Mouse (Mus musculus) liver, embryonic 12.5 days (tissue): ENCODE results near the gene Smpd3. TPM values are rescaled to one million over a fixed set of nuclear protein-coding genes. Genes with fewer than 3 reads are reported as not detected.

Experiments used
- ATAC-seq: fragments of 200-750 bp; cut with Nextera tagmentation; 2 replicates; pipeline ENCODE4 v1.8.0; 2017; ENCODE audit warnings: moderate number of reproducible peaks, mild to moderate bottlenecking, moderate library complexity
- H3K27ac ChIP-seq: fragments of 300-500 bp; sonication (generic); 2 replicates; pipeline ENCODE4 v1.5.1; 2016; ENCODE audit warnings: mild to moderate bottlenecking
- H3K27me3 ChIP-seq: fragments of 300-500 bp; sonication (generic); replicated peaks from 2 replicates; pipeline ENCODE4 v1.6.1; 2016; ENCODE audit warnings: mild to moderate bottlenecking, moderate library complexity
- H3K36me3 ChIP-seq: fragments of 300-500 bp; sonication (generic); 2 replicates; pipeline ENCODE4 v1.6.1; 2016; ENCODE audit warnings: mild to moderate bottlenecking, moderate library complexity
- H3K4me1 ChIP-seq: fragments of 300-500 bp; sonication (generic); 2 replicates; pipeline ENCODE4 v1.6.1; 2016
- H3K4me2 ChIP-seq: fragments of 300-500 bp; sonication (generic); 2 replicates; pipeline ENCODE4 v1.6.1; 2016; ENCODE audit warnings: mild to moderate bottlenecking, moderate library complexity
- H3K4me3 ChIP-seq: fragments of 300-500 bp; sonication (generic); 2 replicates; pipeline ENCODE4 v1.5.1; 2016; ENCODE audit warnings: mild to moderate bottlenecking, moderate library complexity
- H3K9ac ChIP-seq: fragments of 300-500 bp; sonication (generic); 2 replicates; pipeline ENCODE4 v1.6.1; 2016; ENCODE audit warnings: mild to moderate bottlenecking, moderate library complexity
- H3K9me3 ChIP-seq: fragments of 300-500 bp; sonication (generic); replicated peaks from 2 replicates; pipeline ENCODE4 v1.6.1; 2016; ENCODE audit warnings: mild to moderate bottlenecking, moderate library complexity
- WGBS: fragments of 180-500 bp; shearing (Covaris S2); methylation state at CpG from one replicate; pipeline ENCODE4 v1.1.7; 2016; ENCODE audit not compliant: insufficient replicate concordance; 5-methylcytosine and 5-hydroxymethylcytosine counted together
- polyA plus RNA-seq: library from polyadenylated mRNA; unstranded; fragments of >200 nt; fragmentation: Nextera tagmentation; extraction: Ambion mirVana; gene quantifications from 2 replicates; pipeline ENCODE4 v1.2.1, GENCODE M21; 2016

The Smpd3 gene
- 0.61 and 0.92 TPM in 2 replicates for polyA plus RNA-seq

DNA sequence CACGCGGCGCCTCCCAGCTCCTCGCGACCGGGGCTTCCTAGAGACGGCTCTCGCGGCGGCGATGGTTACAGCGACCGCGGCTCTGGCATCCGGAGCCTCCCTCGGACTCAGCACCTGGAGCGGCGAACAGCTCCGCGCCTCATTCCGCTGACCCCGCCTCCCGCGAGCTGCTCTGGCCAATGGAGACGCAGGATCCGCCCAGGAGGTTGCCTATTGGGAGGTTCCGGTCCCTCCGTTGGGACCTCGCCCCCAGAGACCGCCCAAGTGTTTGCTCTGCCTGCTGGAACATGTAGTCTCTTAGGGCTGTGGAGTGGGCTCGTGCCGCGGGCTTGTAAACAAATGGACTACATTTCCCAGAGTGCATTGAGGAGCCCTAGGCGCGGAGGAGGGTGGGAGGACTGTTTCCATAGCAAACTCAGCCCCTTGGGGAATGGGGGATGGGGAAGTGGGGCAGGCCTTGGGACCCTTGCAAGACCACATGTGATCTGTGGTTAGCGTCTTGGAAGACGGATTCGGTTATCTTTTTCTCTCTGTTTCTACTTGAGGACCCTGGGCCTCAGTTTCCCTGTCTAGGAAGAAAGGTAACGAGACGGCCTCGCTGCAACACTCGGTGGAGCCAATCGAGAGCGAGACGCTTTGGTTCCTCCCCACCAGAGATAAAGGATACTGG is at the start of gene Smpd3:
TSS of gene Smpd3 (minus strand) at position 137 of the 670 bp plus-strand sequence.
- H3K4me3 ChIP-seq = peak within 1 kb of the TSS; percentile 47

DNA sequence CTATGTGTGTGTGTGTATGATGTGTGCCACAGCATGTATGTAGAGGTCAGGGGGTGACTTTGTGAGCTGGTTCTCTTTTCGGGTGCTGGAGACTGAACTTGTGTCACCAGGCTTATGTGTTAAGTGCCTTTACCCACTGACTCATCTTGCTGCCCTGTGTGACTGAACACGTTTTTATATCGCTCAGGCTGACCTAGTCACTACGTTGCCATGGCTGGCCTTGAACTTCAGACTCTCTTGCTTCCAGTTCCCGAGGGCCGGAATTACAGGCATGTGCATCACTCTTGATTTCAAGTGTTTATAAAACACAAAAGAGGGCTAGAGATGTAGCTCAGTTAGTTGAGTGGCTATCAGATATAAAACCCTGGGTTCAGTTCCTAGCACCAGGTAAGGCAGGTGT is 43.2 kb upstream of the Smpd3 start:
- ATAC-seq = no peak
- 68% methylated on average over 6 of the region's 6 CpGs for WGBS

More for the DNA sequence above, at the start of gene Smpd3:
- no peaks in the 10 kb centered on the region for H3K9me3 ChIP-seq
- H3K27me3 ChIP-seq = peaks cover 44% of the 10 kb centered on the region
- H3K4me1 ChIP-seq = peaks cover 25% of the 10 kb centered on the region
- peak within 1 kb of the TSS; percentile 61 for H3K4me2 ChIP-seq
- WGBS = under 1% methylated on average over 45 of the region's 45 CpGs
- no peaks in the 10 kb centered on the region for H3K36me3 ChIP-seq
- ATAC-seq = peak; percentile 99
- H3K27ac ChIP-seq = no peak within 1 kb of the TSS
- H3K9ac ChIP-seq = no peak within 1 kb of the TSS

DNA sequence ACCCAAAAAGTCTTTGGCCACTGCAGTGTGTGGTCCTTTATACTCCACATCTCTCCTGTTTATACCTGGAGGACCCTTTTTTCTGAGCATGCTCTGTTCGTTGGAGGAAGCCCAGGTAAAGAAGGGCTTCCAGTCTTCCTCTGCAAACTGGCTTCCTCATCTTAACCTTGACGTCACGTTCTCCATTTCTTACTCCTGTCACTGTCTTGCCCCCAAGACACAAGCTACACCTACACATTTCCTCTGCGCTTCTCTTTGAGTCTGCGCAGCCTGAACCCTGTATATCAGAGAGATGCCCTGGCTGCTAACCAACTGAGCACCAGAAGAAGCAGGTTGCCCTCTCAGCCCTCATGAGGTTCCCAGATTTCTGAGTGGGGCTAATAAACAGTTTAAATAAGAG is 41.6 kb upstream of the Smpd3 start:
- Histone ChIP-seq H3K27ac (no peak overlapping the region), H3K9me3 (no peaks in the 10 kb centered on the region), H3K4me2 (no peak overlapping the region), H3K4me1 (peaks cover 4% of the 10 kb centered on the region; the same call in 1 of the 2 replicates), H3K4me3 (no peak overlapping the region), H3K36me3 (no peaks in the 10 kb centered on the region), H3K9ac (no peak overlapping the region), H3K27me3 (no peaks in the 10 kb centered on the region)
- ATAC-seq = no peak
- WGBS = 60% methylated on average over 5 of the region's 5 CpGs

More for the DNA sequence above, 43.2 kb upstream of the Smpd3 start:
- Histone ChIP-seq H3K4me1 (peaks cover 4% of the 10 kb centered on the region; the same call in 1 of the 2 replicates), H3K9ac (no peak overlapping the region), H3K27ac (no peak overlapping the region), H3K4me3 (no peak overlapping the region), H3K4me2 (no peak overlapping the region), H3K27me3 (no peaks in the 10 kb centered on the region; the same call in 1 of the 2 replicates), H3K36me3 (no peaks in the 10 kb centered on the region), H3K9me3 (no peaks in the 10 kb centered on the region)

DNA sequence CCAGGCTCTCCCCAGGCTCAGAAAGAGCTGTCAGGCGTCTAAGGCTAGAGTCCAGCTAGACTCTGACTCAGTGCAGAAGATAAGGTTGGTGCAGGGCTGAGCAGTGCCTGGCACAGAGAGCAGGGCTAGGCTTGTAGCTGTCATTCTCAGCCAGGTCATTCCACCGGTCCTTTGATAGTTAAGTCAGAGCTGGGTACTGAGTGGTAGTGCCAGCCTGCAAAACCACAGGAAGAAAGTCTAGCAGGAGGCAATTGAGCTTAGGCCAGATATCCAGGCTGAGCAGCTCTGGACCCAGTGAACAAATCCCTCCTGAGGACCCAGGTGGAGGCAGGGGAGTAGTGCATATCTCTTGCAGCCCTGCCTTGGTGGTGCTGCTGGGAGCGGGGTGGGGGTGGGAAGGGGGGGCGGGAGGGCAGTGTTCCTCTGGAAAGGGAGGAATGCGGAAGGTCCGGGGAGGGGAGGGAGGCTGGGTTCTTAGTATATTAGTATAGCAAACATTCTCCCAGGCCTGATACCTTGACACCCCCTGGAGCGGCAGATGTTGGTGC is 40.8 kb upstream of the Smpd3 start:
- Histone ChIP-seq H3K4me3 (no peak overlapping the region), H3K4me1 (peaks cover 4% of the 10 kb centered on the region; the same call in 1 of the 2 replicates), H3K27ac (no peak overlapping the region), H3K9me3 (no peaks in the 10 kb centered on the region), H3K9ac (no peak overlapping the region), H3K4me2 (no peak overlapping the region), H3K27me3 (no peaks in the 10 kb centered on the region), H3K36me3 (no peaks in the 10 kb centered on the region)
- no peak for ATAC-seq
- WGBS = 40% methylated on average over 7 of the region's 7 CpGs

DNA sequence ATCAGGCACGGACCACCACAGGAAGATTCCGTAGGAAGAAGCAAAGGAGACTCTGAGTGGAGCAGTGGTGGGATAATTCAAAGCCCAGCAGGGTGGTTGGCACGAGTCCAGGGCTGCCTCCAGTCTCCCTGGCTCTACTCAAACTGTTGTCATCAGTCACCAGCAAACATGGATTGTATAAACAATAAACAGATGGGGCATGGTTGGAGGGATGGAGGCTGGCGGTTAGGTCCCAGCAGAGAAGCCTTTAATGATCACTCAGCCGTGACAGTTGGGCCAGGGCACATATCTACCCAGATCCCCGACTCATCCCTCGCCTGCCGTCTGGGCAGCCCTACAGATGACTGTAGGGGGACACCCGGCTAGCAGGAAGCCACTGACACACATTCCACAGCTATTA is 39.1 kb upstream of the Smpd3 start:
- Histone ChIP-seq H3K4me3 (no peak overlapping the region), H3K9ac (no peak overlapping the region), H3K4me2 (no peak overlapping the region), H3K27me3 (no peaks in the 10 kb centered on the region), H3K4me1 (peaks cover 4% of the 10 kb centered on the region; the same call in 1 of the 2 replicates), H3K9me3 (no peaks in the 10 kb centered on the region), H3K36me3 (no peaks in the 10 kb centered on the region), H3K27ac (no peak overlapping the region)
- 43% methylated on average over 9 of the region's 9 CpGs for WGBS
- no peak for ATAC-seq

DNA sequence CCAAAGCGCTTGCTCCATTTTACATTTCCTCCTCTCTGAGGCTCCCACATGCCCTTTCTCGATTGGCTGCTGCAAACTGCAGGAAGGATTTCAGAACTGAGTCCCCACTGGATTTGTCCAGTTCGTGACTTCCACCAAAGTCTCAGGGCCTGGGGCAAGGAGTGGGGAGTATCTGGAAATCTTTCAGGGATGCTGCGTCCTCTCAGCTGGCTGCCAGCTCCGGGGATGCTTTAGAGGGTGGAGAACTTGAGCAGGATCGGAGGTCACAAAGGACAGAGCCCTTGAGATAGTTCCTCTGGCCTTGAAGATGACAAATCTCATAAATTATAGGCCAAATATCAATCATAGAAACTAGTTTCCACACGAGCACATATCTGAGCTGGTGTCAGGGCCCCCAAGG is 38.2 kb upstream of the Smpd3 start:
- no peak for ATAC-seq
- Histone ChIP-seq H3K4me2 (no peak overlapping the region), H3K4me3 (no peak overlapping the region), H3K4me1 (peaks cover 4% of the 10 kb centered on the region; the same call in 1 of the 2 replicates), H3K27me3 (no peaks in the 10 kb centered on the region), H3K9ac (no peak overlapping the region), H3K9me3 (no peaks in the 10 kb centered on the region), H3K36me3 (no peaks in the 10 kb centered on the region), H3K27ac (no peak overlapping the region)
- WGBS = 59% methylated on average over 7 of the region's 7 CpGs

DNA sequence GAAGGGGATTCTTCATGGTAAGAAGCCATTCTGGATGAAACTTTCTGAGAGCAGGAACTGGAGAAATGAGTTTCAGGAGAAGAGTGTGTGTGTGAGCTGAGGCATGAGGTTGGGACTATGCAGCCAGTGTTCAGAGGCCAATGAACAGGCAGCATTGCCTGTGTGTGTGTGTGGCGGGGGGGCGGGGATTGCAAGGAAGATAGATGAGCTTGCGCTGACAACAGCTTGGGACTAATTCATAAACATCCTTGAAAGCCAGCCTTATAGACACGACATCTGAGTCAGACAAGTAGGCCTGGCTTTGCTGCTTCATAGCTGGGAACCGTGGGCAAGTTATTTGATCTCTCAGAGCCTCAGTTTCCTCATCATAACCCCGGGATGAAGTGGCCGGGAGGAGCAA is 31.3 kb upstream of the Smpd3 start:
- WGBS = 64% methylated on average over 7 of the region's 7 CpGs
- Histone ChIP-seq H3K27me3 (no peaks in the 10 kb centered on the region), H3K27ac (no peak overlapping the region), H3K4me3 (no peak overlapping the region), H3K36me3 (no peaks in the 10 kb centered on the region), H3K4me2 (no peak overlapping the region), H3K9ac (no peak overlapping the region), H3K9me3 (peaks cover 4% of the 10 kb centered on the region; the same call in 1 of the 2 replicates), H3K4me1 (no peaks in the 10 kb centered on the region)
- ATAC-seq = no peak

DNA sequence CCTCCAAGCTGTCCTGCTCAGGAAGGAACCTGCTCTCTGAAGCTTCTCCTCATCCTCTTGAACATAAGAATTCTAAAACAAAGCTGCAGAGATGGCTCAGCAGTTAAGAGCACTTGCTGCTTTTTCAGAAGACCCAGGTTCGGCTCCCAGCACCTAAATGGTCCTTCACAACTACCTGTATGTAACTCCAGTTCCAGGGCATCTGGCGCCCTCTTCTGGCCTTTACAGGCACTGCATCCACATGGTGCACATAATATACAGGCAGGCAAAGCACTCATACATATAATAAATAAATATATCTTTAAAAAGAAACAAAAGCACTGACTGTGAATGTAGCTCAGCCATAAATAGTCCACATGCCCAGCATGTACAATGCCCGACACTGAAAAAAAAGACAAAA is 30.7 kb upstream of the Smpd3 start:
- Histone ChIP-seq H3K9ac (no peak overlapping the region), H3K4me1 (no peaks in the 10 kb centered on the region), H3K4me3 (no peak overlapping the region), H3K36me3 (no peaks in the 10 kb centered on the region), H3K27ac (no peak overlapping the region), H3K4me2 (no peak overlapping the region), H3K9me3 (peaks cover 4% of the 10 kb centered on the region; the same call in 1 of the 2 replicates), H3K27me3 (no peaks in the 10 kb centered on the region)
- ATAC-seq = no peak
- WGBS = 51% methylated on average over 3 of the region's 3 CpGs

DNA sequence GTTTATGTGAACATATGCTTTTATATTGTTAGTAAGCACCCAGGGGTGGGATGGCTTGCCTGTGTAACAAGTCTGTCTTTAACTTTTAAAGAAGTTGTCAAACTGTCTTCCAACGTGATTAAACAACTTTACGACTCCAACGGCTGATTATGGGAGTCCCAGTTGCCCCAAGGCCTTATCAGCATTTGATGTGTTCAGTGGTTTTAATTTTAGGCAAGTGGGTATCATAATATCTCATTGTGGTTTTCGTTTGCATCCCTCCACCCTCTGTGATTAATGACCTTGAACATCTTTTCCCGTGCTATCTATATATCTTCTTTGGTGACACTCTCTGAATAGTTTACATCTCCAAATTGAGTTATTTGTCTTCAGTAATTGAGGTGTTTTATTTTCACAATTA is 27.0 kb upstream of the Smpd3 start:
- ATAC-seq = no peak
- WGBS = 47% methylated on average over 5 of the region's 5 CpGs
- H3K4me3 ChIP-seq = no peak overlapping the region

DNA sequence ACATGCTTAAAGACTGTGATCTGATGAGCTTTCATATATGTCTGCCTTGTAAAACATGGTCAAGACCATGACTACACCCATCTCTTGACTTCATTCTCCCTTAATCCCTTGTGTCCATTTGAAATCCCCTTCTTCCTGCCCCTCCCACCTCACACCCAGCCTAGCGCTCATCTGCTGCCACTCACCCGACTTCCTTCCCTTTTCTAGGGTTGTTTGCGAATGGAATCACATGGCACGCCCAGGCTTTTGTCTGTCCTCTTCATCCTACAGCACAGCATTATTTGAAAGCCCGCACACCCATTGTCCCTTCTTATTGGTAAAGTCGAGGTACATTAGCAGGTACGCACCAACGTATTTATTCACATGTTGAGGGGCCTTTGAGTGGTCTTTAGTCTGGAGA is 26.5 kb upstream of the Smpd3 start:
- no peak for ATAC-seq
- H3K9me3 ChIP-seq = peaks cover 4% of the 10 kb centered on the region; the same call in 1 of the 2 replicates
- no peak overlapping the region for H3K27ac ChIP-seq
- 0 out of 2 replicates have a peak, but pooled peaks cover 3% of the 10 kb centered on the region for H3K27me3 ChIP-seq
- 40% methylated on average over 8 of the region's 8 CpGs for WGBS
- H3K4me1 ChIP-seq = no peaks in the 10 kb centered on the region
- no peak overlapping the region for H3K4me2 ChIP-seq
- no peak overlapping the region for H3K9ac ChIP-seq
- no peaks in the 10 kb centered on the region for H3K36me3 ChIP-seq
- H3K4me3 ChIP-seq = no peak overlapping the region

More for the DNA sequence above, 27.0 kb upstream of the Smpd3 start:
- H3K9ac ChIP-seq = no peak overlapping the region
- H3K27me3 ChIP-seq = 0 out of 2 replicates have a peak, but pooled peaks cover 3% of the 10 kb centered on the region
- peaks cover 4% of the 10 kb centered on the region; the same call in 1 of the 2 replicates for H3K9me3 ChIP-seq
- no peaks in the 10 kb centered on the region for H3K4me1 ChIP-seq
- no peak overlapping the region for H3K4me2 ChIP-seq
- no peak overlapping the region for H3K27ac ChIP-seq
- H3K36me3 ChIP-seq = no peaks in the 10 kb centered on the region

DNA sequence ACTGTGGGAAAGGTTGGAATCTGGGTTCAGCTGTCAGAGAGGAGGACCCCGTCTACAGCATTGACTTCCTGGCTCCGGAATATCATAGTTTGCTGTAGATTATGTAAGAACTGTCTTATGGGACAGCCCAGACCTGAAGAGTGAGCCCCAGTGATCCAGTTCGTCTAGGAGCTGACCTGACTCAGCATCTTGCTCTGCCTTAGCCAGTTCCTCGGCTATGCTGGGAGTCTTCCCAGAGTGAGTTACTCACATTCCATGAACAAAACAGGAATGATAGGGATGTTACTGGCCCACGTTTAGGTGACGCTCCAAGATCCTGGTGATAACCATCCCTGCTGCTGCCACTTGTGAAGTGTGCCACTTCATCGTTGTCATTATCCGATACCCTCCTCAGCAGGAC is 25.5 kb upstream of the Smpd3 start:
- no peaks in the 10 kb centered on the region for H3K36me3 ChIP-seq
- H3K27ac ChIP-seq = no peak overlapping the region
- no peak overlapping the region for H3K9ac ChIP-seq
- H3K9me3 ChIP-seq = no peaks in the 10 kb centered on the region
- H3K4me2 ChIP-seq = no peak overlapping the region
- H3K4me3 ChIP-seq = no peak overlapping the region
- ATAC-seq = no peak
- no peaks in the 10 kb centered on the region for H3K4me1 ChIP-seq
- H3K27me3 ChIP-seq = 0 out of 2 replicates have a peak, but pooled peaks cover 3% of the 10 kb centered on the region
- 69% methylated on average over 8 of the region's 8 CpGs for WGBS

DNA sequence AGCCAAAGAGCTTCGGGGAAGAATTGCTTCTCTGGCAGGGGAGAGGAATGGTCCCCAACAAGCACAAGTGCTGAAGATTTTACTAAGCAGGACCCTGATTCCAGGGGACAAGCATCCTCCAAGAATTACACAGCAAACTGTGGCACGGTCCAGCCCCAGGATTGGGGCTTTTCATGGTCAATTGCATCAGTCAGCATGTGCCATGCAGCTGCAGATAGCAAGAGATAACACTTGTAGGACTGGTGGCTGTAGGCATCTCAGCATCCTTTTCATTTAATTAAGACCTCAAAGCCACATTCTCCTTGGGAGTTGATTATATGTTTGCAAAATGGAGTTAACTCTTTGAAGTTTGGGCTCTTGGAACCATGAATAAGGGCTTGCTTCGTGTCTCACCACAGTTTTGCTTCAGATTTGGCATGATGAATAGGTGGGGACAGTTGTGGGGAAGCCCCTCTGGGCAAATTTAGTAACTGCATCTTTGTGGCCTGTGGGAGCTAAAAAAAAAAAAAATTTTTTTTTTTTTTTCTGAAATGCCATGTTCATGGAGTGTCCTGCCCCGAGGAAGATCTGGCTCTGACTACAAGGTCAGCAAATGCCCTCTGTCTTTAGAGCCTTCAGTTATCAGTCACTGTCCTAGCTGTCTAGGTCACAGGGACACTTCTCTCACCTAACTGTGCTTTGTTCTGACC is 22.0 kb upstream of the Smpd3 start:
- Histone ChIP-seq H3K4me3 (no peak overlapping the region), H3K9me3 (no peaks in the 10 kb centered on the region), H3K36me3 (no peaks in the 10 kb centered on the region), H3K9ac (no peak overlapping the region), H3K4me2 (no peak overlapping the region), H3K27ac (no peak overlapping the region), H3K27me3 (0 out of 2 replicates have a peak, but pooled peaks cover 3% of the 10 kb centered on the region), H3K4me1 (no peaks in the 10 kb centered on the region)
- ATAC-seq = no peak
- WGBS = 52% methylated on average over 4 of the region's 4 CpGs
